In the genomic region with DNA sequence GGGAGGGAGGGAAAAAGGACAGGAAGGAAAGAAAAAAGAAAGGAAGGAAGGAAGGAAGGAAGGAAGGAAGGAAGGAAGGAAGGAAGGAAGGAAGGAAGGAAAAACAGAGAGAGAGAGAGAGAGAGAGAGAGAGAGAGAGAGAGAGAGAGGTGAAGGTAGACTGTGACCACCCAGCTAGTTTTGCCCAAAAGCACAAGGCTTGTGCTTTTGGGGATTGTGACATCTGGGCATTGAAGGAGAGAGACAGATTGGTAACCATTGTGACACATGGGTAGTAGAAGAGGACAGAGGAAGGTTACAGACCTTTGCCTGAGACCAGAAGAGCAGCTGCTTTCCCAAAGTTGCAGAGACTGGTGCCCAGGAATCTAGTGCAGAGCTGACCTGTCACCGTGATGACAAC, we compare ENCODE assay signal across 34 mouse cellular contexts. TPM values are rescaled to one million over a fixed set of nuclear protein-coding genes. Genes with fewer than 3 reads are reported as not detected.
"Had no signal": no experiment of that assay in that cellular context is flagged by ENCODE, and none has a peak within 500 bp of the region (broad histone marks: within the 10 kb centered on the region; RNA-seq: fewer than 3 reads in every experiment).

TSS of gene Dusp21 (plus strand) at position 301 of the 400 bp plus-strand sequence.

- DNase-seq: cerebellum, adult 8-10 months; cerebellum, adult 9-10 months; cerebellum, adult 9-11 months; cerebellum, postnatal 10 days; cerebellum, postnatal 14 days; cerebellum, postnatal 25 days; cerebellum, postnatal 36 days; embryo, embryonic 11 days; forebrain, postnatal 0 days; gastrocnemius, adult 2 months; gastrocnemius, postnatal 10 days; gastrocnemius, postnatal 14 days; gastrocnemius, postnatal 25 days; gastrocnemius, postnatal 36 days; heart, adult 11 months; heart, adult 18-20 months; heart, adult 2 months had no signal

- H3K27ac ChIP-seq: embryonic facial prominence, embryonic 10.5 days; embryonic facial prominence, embryonic 12.5 days; embryonic facial prominence, embryonic 13.5 days; embryonic facial prominence, embryonic 15.5 days; forebrain, embryonic 10.5 days; forebrain, embryonic 12.5 days; forebrain, embryonic 13.5 days; forebrain, embryonic 15.5 days; gastrocnemius, adult 2 months; heart, adult 2 months had no signal

- H3K27me3 ChIP-seq: embryonic facial prominence, embryonic 12.5 days; embryonic facial prominence, embryonic 13.5 days; embryonic facial prominence, embryonic 15.5 days; forebrain, embryonic 12.5 days; forebrain, embryonic 13.5 days; forebrain, embryonic 15.5 days had no signal

- H3K36me3 ChIP-seq: embryonic facial prominence, embryonic 10.5 days; embryonic facial prominence, embryonic 12.5 days; embryonic facial prominence, embryonic 13.5 days; embryonic facial prominence, embryonic 15.5 days; forebrain, embryonic 10.5 days; forebrain, embryonic 12.5 days; forebrain, embryonic 15.5 days had no signal

- H3K4me1 ChIP-seq: embryonic facial prominence, embryonic 10.5 days; embryonic facial prominence, embryonic 12.5 days; embryonic facial prominence, embryonic 13.5 days; embryonic facial prominence, embryonic 15.5 days; forebrain, embryonic 10.5 days; forebrain, embryonic 12.5 days; forebrain, embryonic 13.5 days; forebrain, embryonic 15.5 days had no signal

- H3K4me3 ChIP-seq: embryonic facial prominence, embryonic 10.5 days; embryonic facial prominence, embryonic 12.5 days; embryonic facial prominence, embryonic 13.5 days; embryonic facial prominence, embryonic 15.5 days; erythroblast, embryonic 14.5 days; forebrain, embryonic 10.5 days; forebrain, embryonic 12.5 days; forebrain, embryonic 13.5 days; forebrain, embryonic 15.5 days; gastrocnemius, adult 2 months; heart, adult 2 months had no signal

RNA-seq across cellular contexts. Expression of gene Dusp21, which starts in this region (rescaled TPM):
- polyA plus RNA-seq: cortical plate, adult 2 months; embryonic facial prominence, embryonic 10.5 days; embryonic facial prominence, embryonic 11.5 days; embryonic facial prominence, embryonic 12.5 days; embryonic facial prominence, embryonic 13.5 days; embryonic facial prominence, embryonic 14.5 days; embryonic facial prominence, embryonic 15.5 days; erythroblast, embryonic 14.5 days; forebrain, embryonic 10.5 days; forebrain, embryonic 11.5 days; forebrain, embryonic 12.5 days; forebrain, embryonic 13.5 days; forebrain, embryonic 14.5 days; forebrain, embryonic 15.5 days; forebrain, embryonic 16.5 days; forebrain, postnatal 0 days; frontal cortex, adult 2 months; gonadal fat pad, adult 2 months; heart, adult 2 months had no signal
